Mouse (Mus musculus) C3H10T1/2 (cell line): ENCODE results near the gene Cyp2c65. TPM values are rescaled to one million over a fixed set of nuclear protein-coding genes. Genes with fewer than 3 reads are reported as not detected.

ENCODE experiments used
- polyA plus RNA-seq, 2 experiments: library from polyadenylated mRNA; unstranded; fragments of >200 nt; fragmentation: generic; extraction: Trizol; gene quantifications; one replicate each; pipeline ENCODE4 v1.2.1; 2012; ENCODE audit warnings: missing spikeins in 2 of 2

Gene Cyp2c65
- polyA plus RNA-seq = not detected

DNA sequence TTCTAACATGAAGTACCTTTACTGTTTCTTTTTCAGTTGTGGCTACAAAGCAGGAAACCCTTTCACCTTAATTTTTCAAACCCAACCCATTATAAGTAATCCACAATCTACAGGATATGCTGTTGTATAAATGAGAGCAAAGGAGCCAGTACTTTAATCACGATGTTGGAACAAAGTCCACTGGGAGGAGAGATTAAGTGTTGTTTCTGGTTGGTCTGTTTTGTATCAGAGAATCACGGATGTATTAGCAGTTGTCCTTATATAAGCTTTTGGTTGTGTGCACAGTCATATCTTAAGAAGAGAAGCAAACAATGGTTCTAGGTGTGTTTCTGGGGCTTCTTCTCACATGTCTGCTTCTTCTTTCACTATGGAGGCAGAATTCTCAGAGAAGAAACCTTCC, at the start of gene Cyp2c65:
Cyp2c65 (plus strand) TSS at position 297 of the 400 bp plus-strand sequence.

GRCm38 (mm10) chr19:39113644-39114043, 52.8 kb downstream of the Cyp2c65 start, which contains the start of gene Cyp2c66:
Cyp2c66 (plus strand) TSS chr19:39113898.

Other genes starting within 250 kb of the Cyp2c65 start
- 1 to 10 TPM in 1 of 2 experiments, under 1 TPM in 1; 0.46 to 2.2 TPM for gene Noc3l, start 241.8 kb upstream of the Cyp2c65 start, polyA plus RNA-seq
- 1 to 10 TPM in 1 of 2 experiments, under 1 TPM in 1; 0.22 to 1.7 TPM for gene Tbc1d12, start 224.4 kb upstream of the Cyp2c65 start, polyA plus RNA-seq
- 1 to 10 TPM; 1.2 to 3.9 TPM for gene Hells, start 130.1 kb upstream of the Cyp2c65 start, polyA plus RNA-seq
- gene Cyp2c55, start 54.0 kb upstream of the Cyp2c65 start, polyA plus RNA-seq = under 1 TPM in 1 of 2 experiments, not detected in 1; 0.04 TPM
- not detected for gene Cyp2c66, start 52.9 kb downstream of the Cyp2c65 start, polyA plus RNA-seq
- not detected for gene Cyp2c29, start 208.4 kb downstream of the Cyp2c65 start, polyA plus RNA-seq